Mouse (Mus musculus) cortical plate, adult 2 months (tissue): ENCODE measurements around the gene Auts2.

Source experiments
- CTCF ChIP-seq: fragments of 200-500 bp; IDR thresholded peaks from 2 replicates; pipeline ENCODE4 v1.5.1; 2011; ENCODE audit warnings: mild to moderate bottlenecking, control low read depth, low read length; ENCODE audit not compliant: insufficient read depth; ENCODE audit errors: extremely low read depth
- POLR2A ChIP-seq: fragments of 200-500 bp; IDR thresholded peaks from 2 replicates; pipeline ENCODE4 v1.6.1; 2011; ENCODE audit warnings: mild to moderate bottlenecking, low read length, control low read depth; ENCODE audit not compliant: insufficient read depth; ENCODE audit errors: extremely low read depth

GRCm38 (mm10) chr5:132504893-132505292 lies 38.3 kb downstream of the Auts2 start:
- TF ChIP-seq CTCF (no peak), POLR2A (no peak)
